Mouse (Mus musculus): ENCODE measurements around the gene Fcer1g. TPM values are rescaled to one million over a fixed set of nuclear protein-coding genes. Genes with fewer than 3 reads are reported as not detected.

Fcer1g gene
- polyA plus RNA-seq, 1 experiment from 2014 or later: 25.5 TPM

DNA sequence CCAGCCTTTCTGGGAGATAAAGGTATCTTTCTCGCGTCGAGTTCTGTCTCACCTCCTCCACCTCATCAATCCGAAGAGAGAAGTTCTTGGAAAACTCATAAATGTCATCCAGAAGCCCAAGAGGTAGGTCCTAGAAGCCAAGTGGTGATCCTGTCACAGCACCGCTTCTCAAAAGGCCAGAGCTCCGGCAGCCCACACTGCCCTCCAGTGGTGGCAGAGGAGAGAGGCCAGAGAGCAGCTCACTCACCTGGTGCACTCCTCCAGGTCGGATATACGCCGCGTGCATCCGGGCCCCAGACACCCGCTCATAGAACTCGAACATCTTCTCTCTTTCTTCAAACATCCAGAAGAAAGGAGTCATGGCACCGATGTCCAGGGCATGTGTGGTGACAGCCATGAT lies 4.3 kb upstream of the Fcer1g start:
- Histone ChIP-seq H3K9me3 (ENCODE audit: control insufficient read depth, low read length) (no peaks in the 10 kb centered on the region), H3K27ac (ENCODE audit: low read depth, low read length) (no peak overlapping the region), H3K4me1 (ENCODE audit: control insufficient read depth, insufficient read depth, low read depth, low read length) (no peaks in the 10 kb centered on the region), H3K36me3 (ENCODE audit: control insufficient read depth, insufficient read depth, low read length) (peaks cover 66% of the 10 kb centered on the region), H3K27me3 (replicated peaks; ENCODE audit: control insufficient read depth, insufficient read depth, low read length) (no peaks in the 10 kb centered on the region), H3K4me3 (ENCODE audit: low read length) (no peak overlapping the region), H3K4me2 (ENCODE audit: low read length) (no peak overlapping the region), H3K9ac (ENCODE audit: low read depth, low read length) (no peak overlapping the region)
- ATAC-seq: no peak
- WGBS: 68% methylated on average over 14 of the region's 14 CpGs

- Histone ChIP-seq H3K4me2 (ENCODE audit: low read length) (no peak overlapping the region), H3K4me3 (ENCODE audit: low read length) (no peak overlapping the region), H3K27me3 (replicated peaks; ENCODE audit: control insufficient read depth, insufficient read depth, low read length) (no peaks in the 10 kb centered on the region), H3K9ac (ENCODE audit: low read depth, low read length) (no peak overlapping the region), H3K36me3 (ENCODE audit: control insufficient read depth, insufficient read depth, low read length) (peaks cover 61% of the 10 kb centered on the region), H3K4me1 (ENCODE audit: control insufficient read depth, insufficient read depth, low read depth, low read length) (no peaks in the 10 kb centered on the region), H3K27ac (ENCODE audit: low read depth, low read length) (no peak overlapping the region), H3K9me3 (ENCODE audit: control insufficient read depth, low read length) (no peaks in the 10 kb centered on the region)
- no peak for ATAC-seq
- 90% methylated on average over 6 of the region's 6 CpGs for WGBS
These were observed 3.3 kb upstream of the Fcer1g start for GRCm38 (mm10) chr1:171237438-171237837.

- Histone ChIP-seq H3K9ac (ENCODE audit: low read depth, low read length) (no peak overlapping the region), H3K27me3 (replicated peaks; ENCODE audit: control insufficient read depth, insufficient read depth, low read length) (no peaks in the 10 kb centered on the region), H3K4me1 (ENCODE audit: control insufficient read depth, insufficient read depth, low read depth, low read length) (no peaks in the 10 kb centered on the region), H3K4me2 (ENCODE audit: low read length) (no peak overlapping the region), H3K9me3 (ENCODE audit: control insufficient read depth, low read length) (no peaks in the 10 kb centered on the region), H3K4me3 (ENCODE audit: low read length) (no peak overlapping the region), H3K27ac (ENCODE audit: low read depth, low read length) (no peak overlapping the region), H3K36me3 (ENCODE audit: control insufficient read depth, insufficient read depth, low read length) (peaks cover 57% of the 10 kb centered on the region)
- ATAC-seq: no peak
- WGBS: 92% methylated on average over 4 of the region's 4 CpGs
These were observed 1.6 kb upstream of the Fcer1g start for GRCm38 (mm10) chr1:171235791-171236190.

- no peaks in the 10 kb centered on the region for H3K9me3 ChIP-seq (ENCODE audit: control insufficient read depth, low read length)
- H3K9ac ChIP-seq (ENCODE audit: low read depth, low read length): no peak overlapping the region
- peaks cover 47% of the 10 kb centered on the region for H3K36me3 ChIP-seq (ENCODE audit: control insufficient read depth, insufficient read depth, low read length)
- H3K4me1 ChIP-seq (ENCODE audit: control insufficient read depth, insufficient read depth, low read depth, low read length): no peaks in the 10 kb centered on the region
- no peaks in the 10 kb centered on the region for H3K27me3 ChIP-seq (replicated peaks; ENCODE audit: control insufficient read depth, insufficient read depth, low read length)
- H3K4me3 ChIP-seq (ENCODE audit: low read length): no peak overlapping the region
- WGBS: 96% methylated on average over 4 of the region's 4 CpGs
- no peak overlapping the region for H3K4me2 ChIP-seq (ENCODE audit: low read length)
- ATAC-seq: no peak
- H3K27ac ChIP-seq (ENCODE audit: low read depth, low read length): no peak overlapping the region
These were observed 373 bp upstream of the Fcer1g start for GRCm38 (mm10) chr1:171234538-171234937.

- WGBS: 88% methylated on average over 12 of the region's 12 CpGs
- no peak for ATAC-seq
- Histone ChIP-seq H3K4me1 (ENCODE audit: control insufficient read depth, insufficient read depth, low read depth, low read length) (no peaks in the 10 kb centered on the region), H3K4me2 (ENCODE audit: low read length) (no peak overlapping the region), H3K27ac (ENCODE audit: low read depth, low read length) (no peak overlapping the region), H3K9ac (ENCODE audit: low read depth, low read length) (no peak overlapping the region), H3K9me3 (ENCODE audit: control insufficient read depth, low read length) (no peaks in the 10 kb centered on the region), H3K4me3 (ENCODE audit: low read length) (no peak overlapping the region), H3K36me3 (ENCODE audit: control insufficient read depth, insufficient read depth, low read length) (peaks cover 36% of the 10 kb centered on the region), H3K27me3 (replicated peaks; ENCODE audit: control insufficient read depth, insufficient read depth, low read length) (no peaks in the 10 kb centered on the region)
These were observed 1.1 kb downstream of the Fcer1g start for GRCm38 (mm10) chr1:171232800-171233730.

GRCm38 (mm10) chr1:171232348-171232747 lies 1.8 kb downstream of the Fcer1g start:
- Histone ChIP-seq H3K4me2 (ENCODE audit: low read length) (no peak overlapping the region), H3K27ac (ENCODE audit: low read depth, low read length) (no peak overlapping the region), H3K36me3 (ENCODE audit: control insufficient read depth, insufficient read depth, low read length) (peaks cover 29% of the 10 kb centered on the region), H3K27me3 (replicated peaks; ENCODE audit: control insufficient read depth, insufficient read depth, low read length) (no peaks in the 10 kb centered on the region), H3K9ac (ENCODE audit: low read depth, low read length) (no peak overlapping the region), H3K4me1 (ENCODE audit: control insufficient read depth, insufficient read depth, low read depth, low read length) (no peaks in the 10 kb centered on the region), H3K9me3 (ENCODE audit: control insufficient read depth, low read length) (no peaks in the 10 kb centered on the region), H3K4me3 (ENCODE audit: low read length) (no peak overlapping the region)
- 90% methylated on average over 5 of the region's 5 CpGs for WGBS
- no peak for ATAC-seq

- 75% methylated on average over 4 of the region's 4 CpGs for WGBS
- no peak for ATAC-seq
These were observed 2.3 kb downstream of the Fcer1g start for GRCm38 (mm10) chr1:171231844-171232243.

DNA sequence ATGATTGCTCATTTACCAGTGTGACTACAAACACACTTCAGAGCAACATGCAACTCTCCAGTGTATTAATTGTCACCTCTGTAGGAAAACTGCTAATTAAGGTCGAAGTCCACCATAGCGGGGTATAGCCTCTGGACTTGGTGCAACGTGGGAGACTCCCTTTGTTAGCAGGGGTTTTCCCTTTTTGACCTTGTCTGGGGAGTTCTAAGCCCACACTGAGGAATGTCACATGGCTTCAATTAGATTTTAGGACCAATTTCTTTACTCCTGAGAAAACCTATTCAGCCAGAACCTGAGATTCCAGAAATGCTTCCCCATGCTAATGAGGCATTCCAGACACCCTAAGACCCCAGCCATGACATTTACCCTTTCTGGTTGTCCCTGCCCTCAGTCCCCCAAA lies 4.0 kb downstream of the Fcer1g start:
- no peak for ATAC-seq
- H3K27me3 ChIP-seq (replicated peaks; ENCODE audit: control insufficient read depth, insufficient read depth, low read length): no peaks in the 10 kb centered on the region
- H3K9me3 ChIP-seq (ENCODE audit: control insufficient read depth, low read length): no peaks in the 10 kb centered on the region
- no peak overlapping the region for H3K27ac ChIP-seq (ENCODE audit: low read depth, low read length)
- H3K36me3 ChIP-seq (ENCODE audit: control insufficient read depth, insufficient read depth, low read length): peaks cover 12% of the 10 kb centered on the region
- no peak overlapping the region for H3K4me2 ChIP-seq (ENCODE audit: low read length)
- WGBS: 62% methylated on average over 3 of the region's 3 CpGs
- H3K4me1 ChIP-seq (ENCODE audit: control insufficient read depth, insufficient read depth, low read depth, low read length): no peaks in the 10 kb centered on the region
- no peak overlapping the region for H3K9ac ChIP-seq (ENCODE audit: low read depth, low read length)
- H3K4me3 ChIP-seq (ENCODE audit: low read length): no peak overlapping the region

More at GRCm38 (mm10) chr1:171231844-171232243, 2.3 kb downstream of the Fcer1g start:
- Histone ChIP-seq H3K9ac (ENCODE audit: low read depth, low read length) (no peak overlapping the region), H3K4me3 (ENCODE audit: low read length) (no peak overlapping the region), H3K9me3 (ENCODE audit: control insufficient read depth, low read length) (no peaks in the 10 kb centered on the region), H3K27ac (ENCODE audit: low read depth, low read length) (no peak overlapping the region), H3K4me1 (ENCODE audit: control insufficient read depth, insufficient read depth, low read depth, low read length) (no peaks in the 10 kb centered on the region), H3K27me3 (replicated peaks; ENCODE audit: control insufficient read depth, insufficient read depth, low read length) (no peaks in the 10 kb centered on the region), H3K36me3 (ENCODE audit: control insufficient read depth, insufficient read depth, low read length) (peaks cover 24% of the 10 kb centered on the region), H3K4me2 (ENCODE audit: low read length) (no peak overlapping the region)

GRCm38 (mm10) chr1:171229750-171230149 lies 4.4 kb downstream of the Fcer1g start:
- no peak for ATAC-seq
- H3K4me3 ChIP-seq (ENCODE audit: low read length): no peak overlapping the region
- 52% methylated on average over 6 of the region's 6 CpGs for WGBS

More at GRCm38 (mm10) chr1:171229750-171230149, 4.4 kb downstream of the Fcer1g start:
- H3K4me1 ChIP-seq (ENCODE audit: control insufficient read depth, insufficient read depth, low read depth, low read length): no peaks in the 10 kb centered on the region
- H3K36me3 ChIP-seq (ENCODE audit: control insufficient read depth, insufficient read depth, low read length): peaks cover 8% of the 10 kb centered on the region
- no peak overlapping the region for H3K9ac ChIP-seq (ENCODE audit: low read depth, low read length)
- no peak overlapping the region for H3K27ac ChIP-seq (ENCODE audit: low read depth, low read length)
- H3K4me2 ChIP-seq (ENCODE audit: low read length): no peak overlapping the region
- no peaks in the 10 kb centered on the region for H3K27me3 ChIP-seq (replicated peaks; ENCODE audit: control insufficient read depth, insufficient read depth, low read length)
- no peaks in the 10 kb centered on the region for H3K9me3 ChIP-seq (ENCODE audit: control insufficient read depth, low read length)
